Mouse (Mus musculus): ENCODE measurements around the gene Gm20431. TPM values are rescaled to one million over a fixed set of nuclear protein-coding genes. Genes with fewer than 3 reads are reported as not detected.
"Not testable (repeated sequence)": the region's sequence is repeated elsewhere in the genome, so short reads cannot be mapped to it uniquely, and the experiment has no call there.

The Gm20431 gene
- polyA plus RNA-seq, 1 experiment from 2014 or later = 6.2 TPM

DNA sequence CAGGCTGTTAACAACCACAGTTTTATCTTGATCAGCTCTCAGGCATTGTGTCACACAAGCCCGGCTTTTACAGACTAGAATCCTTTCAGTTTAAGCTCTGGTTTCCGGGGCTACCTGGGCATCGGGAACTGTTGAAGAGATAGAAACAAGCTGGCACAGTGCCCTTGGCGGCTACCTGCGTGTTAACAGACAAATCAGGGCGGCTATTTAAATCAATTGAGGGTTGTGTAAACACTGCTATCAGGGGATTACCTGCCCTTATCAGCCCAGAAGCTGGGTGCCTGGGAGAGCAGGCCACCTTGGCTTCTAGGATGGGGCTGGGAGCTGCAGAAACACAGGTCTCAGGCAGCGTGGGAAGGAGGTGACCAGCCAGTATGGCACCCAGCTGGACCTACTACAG lies 8.6 kb downstream of the Gm20431 start:
- no peaks in the 10 kb centered on the region for H3K9me3 ChIP-seq
- peaks cover 4% of the 10 kb centered on the region; the same call in 1 of the 2 replicates for H3K4me1 ChIP-seq
- H3K9ac ChIP-seq = no peak overlapping the region
- no peak overlapping the region for H3K4me2 ChIP-seq (replicated peaks)
- no peak overlapping the region for H3K4me3 ChIP-seq
- H3K27me3 ChIP-seq = no peaks in the 10 kb centered on the region
- no peak for ATAC-seq (ENCODE audit: low FRiP score, low read depth)
- 83% methylated on average over 7 of the region's 7 CpGs for WGBS
- H3K36me3 ChIP-seq = peaks cover 72% of the 10 kb centered on the region
- H3K27ac ChIP-seq = no peak overlapping the region

DNA sequence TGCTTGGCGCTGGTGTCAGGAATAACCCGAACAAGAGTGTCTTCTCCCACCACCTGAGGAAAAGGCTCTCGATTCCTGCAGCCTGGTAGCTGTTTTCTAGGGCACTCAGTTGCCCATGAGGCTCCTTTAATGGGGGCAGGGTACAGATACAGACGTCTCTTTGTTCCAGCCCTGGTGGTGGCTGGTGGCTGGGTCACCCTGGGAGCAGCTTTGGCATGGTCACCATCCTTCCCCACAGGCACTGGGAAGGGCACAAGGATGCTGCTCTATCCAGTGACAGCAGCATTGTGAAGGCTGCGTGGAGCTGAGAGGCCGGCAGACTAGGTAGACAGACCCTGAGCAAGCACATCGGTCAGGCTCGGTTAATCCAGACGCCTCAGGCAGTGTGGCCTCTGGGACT lies 9.7 kb downstream of the Gm20431 start:
- Histone ChIP-seq H3K36me3 (peaks cover 74% of the 10 kb centered on the region), H3K4me1 (peaks cover 4% of the 10 kb centered on the region; the same call in 1 of the 2 replicates), H3K27me3 (no peaks in the 10 kb centered on the region), H3K4me3 (no peak overlapping the region), H3K27ac (no peak overlapping the region), H3K9me3 (no peaks in the 10 kb centered on the region), H3K4me2 (replicated peaks) (no peak overlapping the region), H3K9ac (no peak overlapping the region)
- ATAC-seq (ENCODE audit: low FRiP score, low read depth) = no peak
- 93% methylated on average over 9 of the region's 9 CpGs for WGBS

DNA sequence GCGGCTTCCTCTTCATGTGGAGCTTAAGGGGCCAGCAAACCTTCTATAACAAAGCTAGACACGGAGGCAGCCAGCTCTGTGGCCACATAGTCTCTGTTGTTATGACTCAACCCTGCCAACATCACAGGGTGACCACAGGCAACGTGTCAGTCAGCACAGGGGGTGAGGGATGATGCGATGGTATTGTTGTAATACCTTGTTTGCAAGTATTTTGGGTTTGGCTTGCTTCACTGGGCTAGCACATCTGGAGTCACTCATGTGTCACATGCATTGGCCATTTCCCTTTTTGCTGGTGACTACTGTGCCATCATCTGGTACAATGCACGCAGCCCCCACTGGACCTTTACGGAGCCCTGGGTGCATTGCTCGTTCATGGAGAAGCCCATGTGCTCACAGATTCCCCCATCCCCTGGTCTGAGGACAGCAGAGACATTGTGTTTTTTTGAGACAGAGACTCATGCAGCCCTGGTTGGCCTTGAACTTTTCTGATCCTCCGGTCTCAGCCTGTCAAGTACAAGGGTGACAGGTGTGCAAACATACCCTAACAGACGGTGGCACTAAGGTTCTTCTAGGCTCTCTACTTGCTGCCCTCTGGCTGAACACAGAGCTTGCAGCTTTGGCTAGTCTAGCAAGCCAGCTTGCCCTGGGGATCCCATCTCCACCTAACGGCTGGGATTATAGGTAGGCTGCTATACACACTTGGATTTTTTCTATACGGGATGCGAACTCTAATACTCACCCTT lies 11.8 kb downstream of the Gm20431 start:
- no peak overlapping the region for H3K4me2 ChIP-seq (replicated peaks)
- no peaks in the 10 kb centered on the region for H3K4me1 ChIP-seq
- H3K9ac ChIP-seq = no peak overlapping the region
- 86% methylated on average over 12 of the region's 12 CpGs for WGBS
- no peak overlapping the region for H3K27ac ChIP-seq
- no peak overlapping the region for H3K4me3 ChIP-seq
- H3K27me3 ChIP-seq = no peaks in the 10 kb centered on the region
- H3K9me3 ChIP-seq = no peaks in the 10 kb centered on the region
- peaks cover 85% of the 10 kb centered on the region for H3K36me3 ChIP-seq
- no peak for ATAC-seq (ENCODE audit: low FRiP score, low read depth)

- peaks cover 76% of the 10 kb centered on the region for H3K36me3 ChIP-seq
Measured at GRCm38 (mm10) chr2:167646411-167646810, 14.9 kb downstream of the Gm20431 start.

DNA sequence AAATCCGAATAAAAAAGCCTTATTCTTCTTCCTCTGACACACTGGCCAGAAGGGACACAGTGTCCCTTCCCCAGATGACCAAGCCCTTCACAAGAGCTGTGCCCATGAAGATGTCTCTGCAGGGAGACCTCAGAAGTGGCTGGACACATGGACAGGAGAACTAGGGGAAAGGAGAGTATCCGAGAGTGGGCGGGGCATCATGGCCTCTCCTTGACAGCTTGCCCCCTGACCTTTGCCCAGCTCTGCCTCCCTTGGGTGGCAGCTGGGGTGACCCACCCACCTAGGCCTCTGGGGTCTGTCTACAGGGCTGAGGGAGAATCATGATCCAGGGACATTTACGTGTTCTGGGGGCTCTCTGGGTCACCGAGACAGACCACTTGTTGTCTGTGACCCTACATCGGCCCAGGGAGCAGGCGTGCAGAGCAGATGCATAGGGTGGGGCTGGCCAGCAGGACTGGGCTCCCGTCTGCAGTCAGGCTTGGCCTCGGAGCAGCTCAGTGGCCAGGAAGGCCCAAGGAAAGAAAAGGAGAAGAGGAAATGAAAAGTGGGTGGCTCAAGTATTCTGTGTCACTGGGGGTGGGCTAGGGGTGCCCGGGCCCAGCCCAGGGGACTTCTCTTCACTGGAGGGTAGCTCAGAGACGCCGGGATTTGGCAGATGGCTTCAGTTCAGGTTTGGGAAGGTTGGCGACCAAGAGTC lies 17.8 kb downstream of the Gm20431 start:
- H3K27me3 ChIP-seq; H3K9ac ChIP-seq; H3K9me3 ChIP-seq; H3K4me3 ChIP-seq; H3K4me2 ChIP-seq (replicated peaks); ATAC-seq (ENCODE audit: low FRiP score, low read depth); H3K4me1 ChIP-seq; H3K27ac ChIP-seq: not testable (repeated sequence)
- WGBS = 82% methylated on average over 13 of the region's 13 CpGs
- peaks cover 53% of the 10 kb centered on the region for H3K36me3 ChIP-seq

More at GRCm38 (mm10) chr2:167646411-167646810, 14.9 kb downstream of the Gm20431 start:
- Histone ChIP-seq H3K27me3 (no peaks in the 10 kb centered on the region), H3K4me2 (replicated peaks) (no peak overlapping the region), H3K4me1 (no peaks in the 10 kb centered on the region), H3K9me3 (no peaks in the 10 kb centered on the region), H3K9ac (no peak overlapping the region), H3K27ac (no peak overlapping the region), H3K4me3 (no peak overlapping the region)
- ATAC-seq (ENCODE audit: low FRiP score, low read depth) = no peak
- 68% methylated on average over 4 of the region's 4 CpGs for WGBS

DNA sequence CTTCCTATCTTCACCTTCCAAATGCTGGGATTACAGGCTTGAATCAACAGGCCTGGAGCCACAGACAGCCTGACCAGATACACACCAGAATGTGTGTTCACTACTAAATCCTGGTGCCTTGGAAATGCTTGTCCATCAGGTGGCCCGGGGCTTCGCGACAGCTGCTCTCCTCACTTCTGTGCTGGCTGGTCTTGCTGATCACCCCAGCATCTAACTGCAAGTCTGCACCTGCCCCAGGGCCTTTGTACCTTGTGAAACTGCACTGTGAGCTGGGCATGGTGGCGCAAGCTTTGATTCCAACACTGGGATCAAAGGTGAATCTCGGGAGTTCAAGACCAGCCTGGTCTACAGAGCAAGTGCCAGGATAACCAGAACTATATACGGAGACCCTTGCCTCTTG lies 19.1 kb downstream of the Gm20431 start:
- no peak overlapping the region for H3K9ac ChIP-seq
- H3K36me3 ChIP-seq = peaks cover 43% of the 10 kb centered on the region
- H3K4me3 ChIP-seq = no peak overlapping the region
- 0 out of 2 replicates have a peak, but pooled peaks cover 5% of the 10 kb centered on the region for H3K9me3 ChIP-seq
- no peaks in the 10 kb centered on the region for H3K27me3 ChIP-seq
- H3K27ac ChIP-seq = no peak overlapping the region
- ATAC-seq (ENCODE audit: low FRiP score, low read depth) = no peak
- WGBS = 90% methylated on average over 6 of the region's 6 CpGs
- H3K4me1 ChIP-seq = no peaks in the 10 kb centered on the region
- no peak overlapping the region for H3K4me2 ChIP-seq (replicated peaks)

DNA sequence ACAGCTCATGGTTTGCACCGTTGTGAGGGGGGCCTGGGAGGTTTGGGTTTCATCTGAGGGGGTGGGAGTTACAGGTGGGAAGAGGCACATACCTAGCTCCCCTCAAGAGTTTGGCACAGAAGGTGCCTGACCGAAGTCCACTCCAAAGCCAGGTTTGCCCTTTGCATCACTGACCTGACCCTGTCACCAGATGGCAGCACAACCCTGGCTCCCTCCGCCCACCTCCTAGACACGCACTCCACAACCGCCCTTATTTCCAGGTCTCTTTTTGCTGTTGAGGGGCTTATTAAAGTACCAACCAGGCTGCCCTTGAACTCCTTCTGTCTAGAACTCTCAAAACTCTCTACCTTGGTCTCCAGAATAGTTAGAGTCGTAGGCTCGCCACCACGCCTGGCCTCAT lies 20.0 kb downstream of the Gm20431 start:
- no peak overlapping the region for H3K4me3 ChIP-seq

GRCm38 (mm10) chr2:167640279-167640678 lies 21.0 kb downstream of the Gm20431 start:
- no peak for ATAC-seq (ENCODE audit: low FRiP score, low read depth)
- 86% methylated on average over 3 of the region's 3 CpGs for WGBS

More for the DNA sequence above, 20.0 kb downstream of the Gm20431 start:
- 51% methylated on average over 8 of the region's 8 CpGs for WGBS
- no peaks in the 10 kb centered on the region for H3K27me3 ChIP-seq
- no peak overlapping the region for H3K4me2 ChIP-seq (replicated peaks)
- peaks cover 40% of the 10 kb centered on the region for H3K36me3 ChIP-seq
- no peak overlapping the region for H3K27ac ChIP-seq
- ATAC-seq (ENCODE audit: low FRiP score, low read depth) = no peak
- H3K9me3 ChIP-seq = 0 out of 2 replicates have a peak, but pooled peaks cover 5% of the 10 kb centered on the region
- H3K4me1 ChIP-seq = no peaks in the 10 kb centered on the region
- H3K9ac ChIP-seq = no peak overlapping the region

GRCm38 (mm10) chr2:167634865-167635512 lies 26.3 kb downstream of the Gm20431 start:
- Histone ChIP-seq H3K9me3 (no peaks in the 10 kb centered on the region), H3K4me2 (replicated peaks) (peak overlapping the region; percentile 64), H3K9ac (no peak overlapping the region), H3K36me3 (no peaks in the 10 kb centered on the region), H3K27me3 (no peaks in the 10 kb centered on the region), H3K4me1 (peaks cover 32% of the 10 kb centered on the region), H3K27ac (no peak overlapping the region), H3K4me3 (peak overlapping the region; percentile 37)
- no peak for ATAC-seq (ENCODE audit: low FRiP score, low read depth)
- 74% methylated on average over 7 of the region's 7 CpGs for WGBS

More at GRCm38 (mm10) chr2:167640279-167640678, 21.0 kb downstream of the Gm20431 start:
- no peaks in the 10 kb centered on the region for H3K4me1 ChIP-seq
- H3K9me3 ChIP-seq = 0 out of 2 replicates have a peak, but pooled peaks cover 5% of the 10 kb centered on the region
- H3K4me2 ChIP-seq (replicated peaks) = no peak overlapping the region
- no peak overlapping the region for H3K9ac ChIP-seq
- no peak overlapping the region for H3K27ac ChIP-seq
- H3K36me3 ChIP-seq = peaks cover 29% of the 10 kb centered on the region
- no peak overlapping the region for H3K4me3 ChIP-seq
- H3K27me3 ChIP-seq = no peaks in the 10 kb centered on the region

- peak overlapping the region; percentile 61; the same call in 1 of the 2 replicates for H3K27ac ChIP-seq
- H3K4me3 ChIP-seq = peak overlapping the region; percentile 37
- H3K27me3 ChIP-seq = no peaks in the 10 kb centered on the region
- WGBS = 1% methylated on average over 15 of the region's 15 CpGs
- peaks cover 38% of the 10 kb centered on the region for H3K4me1 ChIP-seq
- peak overlapping the region; percentile 56 for H3K9ac ChIP-seq
- peak overlapping the region; percentile 64 for H3K4me2 ChIP-seq (replicated peaks)
- peak; percentile 72 for ATAC-seq (ENCODE audit: low FRiP score, low read depth)
- 0 out of 2 replicates have a peak, but pooled peaks cover under 1% of the 10 kb centered on the region for H3K36me3 ChIP-seq
- H3K9me3 ChIP-seq = no peaks in the 10 kb centered on the region
Measured at GRCm38 (mm10) chr2:167634338-167634770, 26.9 kb downstream of the Gm20431 start.

DNA sequence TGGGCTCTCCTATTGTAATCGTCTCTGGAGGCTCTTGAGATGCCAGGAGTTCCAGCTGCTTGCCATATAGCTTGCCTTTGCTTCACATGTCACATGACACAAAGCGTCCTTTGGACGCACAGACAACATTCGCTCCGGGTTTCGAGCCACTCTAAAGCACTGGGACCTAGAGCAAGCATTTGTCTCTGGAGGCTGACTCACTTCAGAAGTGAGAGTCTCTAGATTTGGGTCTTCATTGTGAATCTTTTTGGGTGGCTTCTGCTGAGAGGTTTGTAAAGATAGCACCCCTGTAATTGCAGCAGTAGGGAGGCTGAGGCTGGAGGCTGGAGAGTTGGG lies 27.8 kb downstream of the Gm20431 start:
- Histone ChIP-seq H3K9ac (no peak overlapping the region; the same call in 1 of the 2 replicates), H3K9me3 (no peaks in the 10 kb centered on the region), H3K4me3 (no peak overlapping the region; the same call in 1 of the 2 replicates), H3K36me3 (peaks cover 9% of the 10 kb centered on the region), H3K27ac (peak overlapping the region; percentile 61; the same call in 1 of the 2 replicates), H3K4me2 (replicated peaks) (peak overlapping the region; percentile 64; the same call in 1 of the 2 replicates), H3K27me3 (no peaks in the 10 kb centered on the region), H3K4me1 (peaks cover 46% of the 10 kb centered on the region)
- ATAC-seq (ENCODE audit: low FRiP score, low read depth) = no peak
- WGBS = 92% methylated on average over 6 of the region's 6 CpGs

All from limb, embryonic 13.5 days (tissue).